Mouse (Mus musculus): Measurements from ENCODE around the gene Tubgcp6. TPM values are rescaled to one million over a fixed set of nuclear protein-coding genes. Genes with fewer than 3 reads are reported as not detected.

Gene Tubgcp6
- polyA plus RNA-seq, 1 experiment from 2014 or later: 9.3 TPM

- Histone ChIP-seq H3K9ac (ENCODE audit: low read depth, low read length) (peak overlapping the region; percentile 94), H3K36me3 (ENCODE audit: control insufficient read depth, insufficient read depth, low read length) (no peaks in the 10 kb centered on the region), H3K9me3 (ENCODE audit: control insufficient read depth, low read length) (no peaks in the 10 kb centered on the region), H3K27me3 (replicated peaks; ENCODE audit: control insufficient read depth, insufficient read depth, low read length) (no peaks in the 10 kb centered on the region), H3K4me1 (ENCODE audit: control insufficient read depth, insufficient read depth, low read length) (peaks cover 32% of the 10 kb centered on the region), H3K4me2 (ENCODE audit: low read depth, low read length) (peak overlapping the region; percentile 76), H3K4me3 (ENCODE audit: low read length) (peak overlapping the region; percentile 88), H3K27ac (ENCODE audit: low read length) (peak overlapping the region; percentile 74)
- ATAC-seq: peak; percentile 24
- 0% methylated on average over 28 of the region's 39 CpGs for WGBS
Measured at GRCm38 (mm10) chr15:89076156-89076731, 46.7 kb downstream of the Tubgcp6 start.

GRCm38 (mm10) chr15:89075478-89076147 lies 47.3 kb downstream of the Tubgcp6 start:
- peak overlapping the region; percentile 76 for H3K4me2 ChIP-seq (ENCODE audit: low read depth, low read length)
- H3K4me3 ChIP-seq (ENCODE audit: low read length): peak overlapping the region; percentile 88
- H3K27ac ChIP-seq (ENCODE audit: low read length): peak overlapping the region; percentile 74
- no peaks in the 10 kb centered on the region for H3K27me3 ChIP-seq (replicated peaks; ENCODE audit: control insufficient read depth, insufficient read depth, low read length)
- no peaks in the 10 kb centered on the region for H3K36me3 ChIP-seq (ENCODE audit: control insufficient read depth, insufficient read depth, low read length)
- peaks cover 35% of the 10 kb centered on the region for H3K4me1 ChIP-seq (ENCODE audit: control insufficient read depth, insufficient read depth, low read length)
- peak overlapping the region; percentile 94 for H3K9ac ChIP-seq (ENCODE audit: low read depth, low read length)
- H3K9me3 ChIP-seq (ENCODE audit: control insufficient read depth, low read length): no peaks in the 10 kb centered on the region
- WGBS: 1% methylated on average over 43 of the region's 59 CpGs
- ATAC-seq: peak; percentile 92

- no peaks in the 10 kb centered on the region for H3K27me3 ChIP-seq (replicated peaks; ENCODE audit: control insufficient read depth, insufficient read depth, low read length)
- 29% methylated on average over 11 of the region's 11 CpGs for WGBS
- no peak for ATAC-seq
- peak within 1 kb of the TSS; percentile 88 for H3K4me3 ChIP-seq (ENCODE audit: low read length)
- no peaks in the 10 kb centered on the region for H3K36me3 ChIP-seq (ENCODE audit: control insufficient read depth, insufficient read depth, low read length)
- no peaks in the 10 kb centered on the region for H3K9me3 ChIP-seq (ENCODE audit: control insufficient read depth, low read length)
- H3K9ac ChIP-seq (ENCODE audit: low read depth, low read length): peak within 1 kb of the TSS; percentile 94
- peak within 1 kb of the TSS; percentile 76 for H3K4me2 ChIP-seq (ENCODE audit: low read depth, low read length)
- H3K27ac ChIP-seq (ENCODE audit: low read length): peak within 1 kb of the TSS; percentile 74
- peaks cover 38% of the 10 kb centered on the region for H3K4me1 ChIP-seq (ENCODE audit: control insufficient read depth, insufficient read depth, low read length)
Measured at GRCm38 (mm10) chr15:89074613-89075477, 48.1 kb downstream of the Tubgcp6 start, which contains the start of gene Trabd. Gene Trabd (plus strand): TSS chr15:89075124.

GRCm38 (mm10) chr15:89073993-89074603 lies 48.8 kb downstream of the Tubgcp6 start:
- Histone ChIP-seq H3K4me3 (ENCODE audit: low read length) (no peak overlapping the region), H3K27ac (ENCODE audit: low read length) (no peak overlapping the region), H3K9ac (ENCODE audit: low read depth, low read length) (0 out of 2 replicates have a peak overlapping the region, but pooled peaks have one; percentile 94), H3K27me3 (replicated peaks; ENCODE audit: control insufficient read depth, insufficient read depth, low read length) (no peaks in the 10 kb centered on the region), H3K9me3 (ENCODE audit: control insufficient read depth, low read length) (no peaks in the 10 kb centered on the region), H3K36me3 (ENCODE audit: control insufficient read depth, insufficient read depth, low read length) (no peaks in the 10 kb centered on the region), H3K4me2 (ENCODE audit: low read depth, low read length) (no peak overlapping the region), H3K4me1 (ENCODE audit: control insufficient read depth, insufficient read depth, low read length) (peaks cover 38% of the 10 kb centered on the region)
- ATAC-seq: no peak
- WGBS: 73% methylated on average over 10 of the region's 10 CpGs

- peaks cover 25% of the 10 kb centered on the region for H3K27me3 ChIP-seq (replicated peaks; ENCODE audit: control insufficient read depth, insufficient read depth, low read length)
Measured at GRCm38 (mm10) chr15:89070606-89071005, 52.3 kb downstream of the Tubgcp6 start.

GRCm38 (mm10) chr15:89069336-89069840 lies 53.5 kb downstream of the Tubgcp6 start:
- Histone ChIP-seq H3K27ac (ENCODE audit: low read length) (no peak overlapping the region), H3K4me1 (ENCODE audit: control insufficient read depth, insufficient read depth, low read length) (peaks cover 16% of the 10 kb centered on the region), H3K4me2 (ENCODE audit: low read depth, low read length) (no peak overlapping the region), H3K27me3 (replicated peaks; ENCODE audit: control insufficient read depth, insufficient read depth, low read length) (peaks cover 25% of the 10 kb centered on the region), H3K4me3 (ENCODE audit: low read length) (no peak overlapping the region), H3K9me3 (ENCODE audit: control insufficient read depth, low read length) (no peaks in the 10 kb centered on the region), H3K9ac (ENCODE audit: low read depth, low read length) (no peak overlapping the region), H3K36me3 (ENCODE audit: control insufficient read depth, insufficient read depth, low read length) (no peaks in the 10 kb centered on the region)
- ATAC-seq: no peak
- WGBS: 80% methylated on average over 19 of the region's 19 CpGs

More at GRCm38 (mm10) chr15:89070606-89071005, 52.3 kb downstream of the Tubgcp6 start:
- Histone ChIP-seq H3K27ac (ENCODE audit: low read length) (no peak overlapping the region), H3K9ac (ENCODE audit: low read depth, low read length) (no peak overlapping the region), H3K9me3 (ENCODE audit: control insufficient read depth, low read length) (no peaks in the 10 kb centered on the region), H3K4me2 (ENCODE audit: low read depth, low read length) (no peak overlapping the region), H3K4me3 (ENCODE audit: low read length) (no peak overlapping the region), H3K4me1 (ENCODE audit: control insufficient read depth, insufficient read depth, low read length) (peaks cover 26% of the 10 kb centered on the region), H3K36me3 (ENCODE audit: control insufficient read depth, insufficient read depth, low read length) (no peaks in the 10 kb centered on the region)
- 66% methylated on average over 24 of the region's 24 CpGs for WGBS
- peak; percentile 20; the same call in 1 of the 2 replicates for ATAC-seq

GRCm38 (mm10) chr15:89068226-89068625 lies 54.7 kb downstream of the Tubgcp6 start:
- Histone ChIP-seq H3K9me3 (ENCODE audit: control insufficient read depth, low read length) (no peaks in the 10 kb centered on the region), H3K27ac (ENCODE audit: low read length) (no peak overlapping the region), H3K9ac (ENCODE audit: low read depth, low read length) (no peak overlapping the region), H3K36me3 (ENCODE audit: control insufficient read depth, insufficient read depth, low read length) (no peaks in the 10 kb centered on the region), H3K4me2 (ENCODE audit: low read depth, low read length) (peak overlapping the region; percentile 57), H3K4me3 (ENCODE audit: low read length) (peak overlapping the region; percentile 35), H3K27me3 (replicated peaks; ENCODE audit: control insufficient read depth, insufficient read depth, low read length) (peaks cover 25% of the 10 kb centered on the region), H3K4me1 (ENCODE audit: control insufficient read depth, insufficient read depth, low read length) (peaks cover 15% of the 10 kb centered on the region; the same call in 1 of the 2 replicates)
- no peak for ATAC-seq
- 29% methylated on average over 26 of the region's 26 CpGs for WGBS

- H3K9ac ChIP-seq (ENCODE audit: low read depth, low read length): peak overlapping the region; percentile 48
- WGBS: 28% methylated on average over 35 of the region's 35 CpGs
- no peak overlapping the region for H3K27ac ChIP-seq (ENCODE audit: low read length)
- no peaks in the 10 kb centered on the region for H3K9me3 ChIP-seq (ENCODE audit: control insufficient read depth, low read length)
- H3K36me3 ChIP-seq (ENCODE audit: control insufficient read depth, insufficient read depth, low read length): no peaks in the 10 kb centered on the region
- peak overlapping the region; percentile 57 for H3K4me2 ChIP-seq (ENCODE audit: low read depth, low read length)
- H3K27me3 ChIP-seq (replicated peaks; ENCODE audit: control insufficient read depth, insufficient read depth, low read length): peaks cover 25% of the 10 kb centered on the region
- peaks cover 15% of the 10 kb centered on the region; the same call in 1 of the 2 replicates for H3K4me1 ChIP-seq (ENCODE audit: control insufficient read depth, insufficient read depth, low read length)
- ATAC-seq: peak; percentile 45; the same call in 1 of the 2 replicates
- peak overlapping the region; percentile 35 for H3K4me3 ChIP-seq (ENCODE audit: low read length)
Measured at GRCm38 (mm10) chr15:89067609-89068008, 55.3 kb downstream of the Tubgcp6 start.

All from intestine, embryonic 16.5 days (tissue).